Mouse (Mus musculus) forebrain, embryonic 10.5 days (tissue): ENCODE results near the gene Rbfox2. TPM values are rescaled to one million over a fixed set of nuclear protein-coding genes. Genes with fewer than 3 reads are reported as not detected.
"Not testable (repeated sequence)": the region's sequence is repeated elsewhere in the genome, so short reads cannot be mapped to it uniquely, and the experiment has no call there.

ENCODE experiments used
- DNase-seq: peaks from one replicate; pipeline ENCODE4 v3.0.0-alpha.2; 2017; ENCODE audit warnings: low spot score; ENCODE audit errors: extremely low spot score
- H3K27ac ChIP-seq: fragments of 300-500 bp; sonication (generic); 2 replicates; pipeline ENCODE4 v1.5.1; 2016; ENCODE audit warnings: mild to moderate bottlenecking
- H3K27me3 ChIP-seq: fragments of 300-500 bp; sonication (generic); 2 replicates; pipeline ENCODE4 v1.6.1; 2016; ENCODE audit warnings: mild to moderate bottlenecking; ENCODE audit not compliant: poor library complexity, severe bottlenecking
- H3K36me3 ChIP-seq: fragments of 300-500 bp; sonication (generic); replicated peaks from 2 replicates; pipeline ENCODE4 v1.6.1; 2016; ENCODE audit warnings: mild to moderate bottlenecking, moderate library complexity
- H3K4me1 ChIP-seq: fragments of 300-500 bp; sonication (generic); 2 replicates; pipeline ENCODE4 v1.6.1; 2016
- H3K4me3 ChIP-seq: fragments of 300-500 bp; sonication (generic); 2 replicates; pipeline ENCODE4 v1.5.1; 2016; ENCODE audit warnings: mild to moderate bottlenecking, moderate library complexity
- H3K9me3 ChIP-seq: fragments of 300-500 bp; sonication (generic); 2 replicates; pipeline ENCODE4 v1.6.1; 2016; ENCODE audit warnings: mild to moderate bottlenecking, moderate library complexity
- WGBS: fragments of 180-500 bp; shearing (Covaris S2); methylation state at CpG from one replicate; pipeline ENCODE4 v1.1.7; 2016; 5-methylcytosine and 5-hydroxymethylcytosine counted together
- polyA plus RNA-seq: library from polyadenylated mRNA; unstranded; fragments of >200 nt; fragmentation: Nextera tagmentation; extraction: Ambion mirVana; gene quantifications from 2 replicates; pipeline ENCODE4 v1.2.1, GENCODE M21; 2016

The Rbfox2 gene
- polyA plus RNA-seq, 1 experiment from 2014 or later: 39.0 TPM

GRCm38 (mm10) chr15:77342005-77342404, 35.2 kb upstream of the Rbfox2 start:
- Histone ChIP-seq H3K27ac (peak overlapping the region; percentile 63; the same call in 1 of the 2 replicates), H3K36me3 (no peaks in the 10 kb centered on the region), H3K9me3 (no peaks in the 10 kb centered on the region), H3K4me3 (no peak overlapping the region), H3K27me3 (peaks cover 22% of the 10 kb centered on the region), H3K4me1 (peaks cover 46% of the 10 kb centered on the region)
- no peak for DNase-seq
- WGBS: 93% methylated on average over 6 of the region's 6 CpGs

GRCm38 (mm10) chr15:77340581-77340980, 33.8 kb upstream of the Rbfox2 start:
- peaks cover 22% of the 10 kb centered on the region for H3K27me3 ChIP-seq
- no peak overlapping the region for H3K4me3 ChIP-seq
- H3K4me1 ChIP-seq: peaks cover 60% of the 10 kb centered on the region
- no peak for DNase-seq
- no peaks in the 10 kb centered on the region for H3K9me3 ChIP-seq
- no peaks in the 10 kb centered on the region for H3K36me3 ChIP-seq
- H3K27ac ChIP-seq: no peak overlapping the region

- peaks cover 48% of the 10 kb centered on the region for H3K4me1 ChIP-seq
- 60% methylated on average over 8 of the region's 8 CpGs for WGBS
- DNase-seq: no peak
- no peaks in the 10 kb centered on the region for H3K36me3 ChIP-seq
- H3K27ac ChIP-seq: no peak overlapping the region
- H3K9me3 ChIP-seq: no peaks in the 10 kb centered on the region
- no peak overlapping the region for H3K4me3 ChIP-seq
- H3K27me3 ChIP-seq: peaks cover 18% of the 10 kb centered on the region
Observed at GRCm38 (mm10) chr15:77338924-77339429, 32.2 kb upstream of the Rbfox2 start.

- Histone ChIP-seq H3K36me3 (no peaks in the 10 kb centered on the region), H3K27ac (peak overlapping the region; percentile 60), H3K9me3 (no peaks in the 10 kb centered on the region), H3K4me3 (no peak overlapping the region), H3K4me1 (peaks cover 43% of the 10 kb centered on the region), H3K27me3 (peaks cover 13% of the 10 kb centered on the region)
- 80% methylated on average over 7 of the region's 7 CpGs for WGBS
- no peak for DNase-seq
Observed at GRCm38 (mm10) chr15:77338451-77338850, 31.6 kb upstream of the Rbfox2 start.

DNA sequence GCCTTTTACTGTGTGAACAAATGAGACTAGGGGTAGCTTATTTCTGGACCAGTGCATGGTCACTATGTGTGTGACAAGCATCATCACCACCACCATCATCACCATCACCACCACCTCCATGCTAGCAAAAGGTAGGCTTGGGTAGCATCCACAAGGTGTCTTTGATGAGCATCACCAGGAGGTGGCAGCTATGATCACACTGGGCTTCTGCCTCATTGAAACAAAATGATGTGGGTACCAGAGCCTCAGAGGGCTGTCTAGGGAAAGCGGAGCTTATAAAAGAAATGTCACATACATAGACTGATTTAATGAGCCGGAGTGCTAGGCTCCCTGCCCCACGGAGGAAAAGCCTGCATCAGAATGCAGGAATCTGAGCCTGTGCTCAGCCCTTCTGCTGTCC, 31.1 kb upstream of the Rbfox2 start:
- Histone ChIP-seq H3K36me3 (no peaks in the 10 kb centered on the region), H3K4me1 (peaks cover 37% of the 10 kb centered on the region), H3K4me3 (no peak overlapping the region), H3K27ac (peak overlapping the region; percentile 60), H3K9me3 (no peaks in the 10 kb centered on the region), H3K27me3 (peaks cover 11% of the 10 kb centered on the region)
- 82% methylated on average over 3 of the region's 3 CpGs for WGBS
- DNase-seq: no peak

DNA sequence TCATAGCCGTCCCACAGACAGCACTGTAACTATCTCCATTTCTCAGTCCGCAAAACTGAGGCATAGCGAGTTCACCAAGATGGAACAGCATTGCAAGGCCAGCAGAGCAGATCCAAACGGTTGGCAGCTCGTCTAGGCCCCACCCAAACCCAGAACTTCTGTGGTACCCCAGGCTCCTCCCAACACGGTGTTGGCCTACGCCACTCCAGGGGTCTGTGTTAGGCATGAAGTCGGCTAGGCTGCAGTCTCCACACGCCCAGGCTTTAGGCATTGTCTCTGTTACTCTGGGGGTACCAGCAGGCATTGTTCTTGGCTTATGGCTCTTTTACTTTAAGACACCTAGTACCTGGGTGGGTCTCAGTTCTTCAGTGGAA, 30.2 kb upstream of the Rbfox2 start:
- Histone ChIP-seq H3K27me3 (peaks cover under 1% of the 10 kb centered on the region; the same call in 1 of the 2 replicates), H3K27ac (peak overlapping the region; percentile 84), H3K9me3 (no peaks in the 10 kb centered on the region), H3K4me1 (peaks cover 28% of the 10 kb centered on the region), H3K36me3 (no peaks in the 10 kb centered on the region), H3K4me3 (peak overlapping the region; percentile 49)
- DNase-seq: no peak
- 41% methylated on average over 9 of the region's 9 CpGs for WGBS

GRCm38 (mm10) chr15:77336287-77336967, 29.6 kb upstream of the Rbfox2 start:
- Histone ChIP-seq H3K36me3 (no peaks in the 10 kb centered on the region), H3K9me3 (no peaks in the 10 kb centered on the region), H3K4me3 (peak overlapping the region; percentile 49), H3K27ac (peak overlapping the region; percentile 84), H3K27me3 (no peaks in the 10 kb centered on the region), H3K4me1 (peaks cover 28% of the 10 kb centered on the region)
- WGBS: 2% methylated on average over 32 of the region's 32 CpGs
- DNase-seq: peak; percentile 88

DNA sequence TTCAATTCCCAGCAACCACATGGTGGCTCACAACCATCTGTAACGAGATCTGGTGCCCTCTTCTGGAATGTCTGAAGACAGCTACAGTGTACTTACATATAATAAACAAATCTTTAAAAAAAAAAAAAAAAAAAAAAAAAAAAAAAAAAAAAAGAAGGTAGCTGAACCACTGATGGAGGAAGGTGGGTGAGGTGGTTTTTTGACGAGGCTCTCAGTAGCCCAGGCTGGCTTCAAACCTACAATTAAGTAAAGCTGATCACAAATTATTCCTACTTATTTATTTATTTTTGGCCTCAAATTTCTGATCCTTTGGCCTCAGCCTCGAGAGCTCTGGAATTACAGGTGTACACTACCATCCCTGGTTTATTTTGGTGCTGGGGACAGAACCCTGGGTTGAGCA, 28.4 kb upstream of the Rbfox2 start:
- H3K27me3 ChIP-seq, H3K9me3 ChIP-seq, H3K4me3 ChIP-seq, H3K27ac ChIP-seq, H3K36me3 ChIP-seq, DNase-seq: not testable (repeated sequence)
- peaks cover 41% of the 10 kb centered on the region for H3K4me1 ChIP-seq
- WGBS: 90% methylated on average over 3 of the region's 3 CpGs

DNA sequence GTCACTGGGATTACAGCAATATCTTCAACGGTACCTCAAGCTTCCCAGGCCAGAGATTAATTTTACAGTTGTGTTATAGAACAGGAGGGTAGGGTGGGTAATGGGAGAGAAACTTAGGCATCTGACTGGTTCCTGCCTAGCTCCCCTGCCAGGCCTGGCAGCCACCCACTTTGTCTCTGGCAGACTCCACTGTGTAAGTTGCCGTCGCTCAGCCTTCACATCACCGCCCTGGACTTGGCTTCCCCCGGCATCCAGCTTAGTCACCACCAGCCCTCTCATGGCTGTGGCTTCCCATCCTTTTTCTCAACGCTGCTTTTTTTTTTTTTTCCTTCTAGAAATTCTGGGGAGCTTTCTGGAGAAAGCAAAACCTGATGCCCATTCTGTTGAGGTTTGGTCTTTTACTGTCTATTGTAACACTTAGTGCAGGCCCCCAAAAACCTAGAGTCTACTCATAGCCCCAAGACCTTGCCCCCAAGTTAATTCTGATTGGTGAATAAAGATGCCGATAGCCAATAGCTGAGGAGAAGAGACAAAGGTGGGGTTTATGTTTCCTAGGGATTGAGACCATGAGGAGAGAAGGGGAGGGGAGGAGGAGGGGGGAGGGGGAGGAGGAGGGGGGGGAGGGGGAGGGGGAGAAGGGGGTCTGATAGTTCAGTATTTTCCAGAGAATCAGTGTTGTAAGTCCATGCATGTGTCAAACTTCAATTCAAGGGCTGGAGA, 25.6 kb upstream of the Rbfox2 start:
- Histone ChIP-seq H3K4me1 (peaks cover 32% of the 10 kb centered on the region), H3K27me3 (no peaks in the 10 kb centered on the region), H3K36me3 (no peaks in the 10 kb centered on the region), H3K4me3 (no peak overlapping the region), H3K9me3 (no peaks in the 10 kb centered on the region), H3K27ac (no peak overlapping the region)
- no peak for DNase-seq
- WGBS: 80% methylated on average over 7 of the region's 7 CpGs

DNA sequence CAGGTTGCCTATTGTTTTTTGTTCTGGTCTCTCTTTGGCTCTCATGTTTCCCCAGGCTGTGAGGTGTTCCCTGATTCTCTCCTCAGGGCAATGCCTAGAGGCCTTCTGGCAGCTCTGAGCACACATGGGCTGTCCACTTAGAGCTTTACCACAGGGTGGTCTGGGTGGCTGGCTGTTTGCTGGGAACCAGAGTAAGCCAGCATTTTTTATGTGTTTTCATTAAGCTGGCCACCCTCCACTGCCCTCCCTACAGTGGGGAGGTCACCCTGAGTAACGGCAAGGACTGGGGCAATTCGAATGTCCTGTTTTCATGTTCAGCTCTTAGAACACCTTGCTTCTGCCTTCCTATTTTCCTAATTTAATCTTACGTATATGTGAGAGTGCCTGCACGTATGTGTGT, 24.6 kb upstream of the Rbfox2 start:
- H3K4me3 ChIP-seq: no peak overlapping the region
- H3K9me3 ChIP-seq: no peaks in the 10 kb centered on the region
- DNase-seq: no peak
- H3K27me3 ChIP-seq: no peaks in the 10 kb centered on the region
- no peaks in the 10 kb centered on the region for H3K36me3 ChIP-seq
- H3K4me1 ChIP-seq: peaks cover 22% of the 10 kb centered on the region
- H3K27ac ChIP-seq: no peak overlapping the region
- WGBS: 86% methylated on average over 4 of the region's 4 CpGs

DNA sequence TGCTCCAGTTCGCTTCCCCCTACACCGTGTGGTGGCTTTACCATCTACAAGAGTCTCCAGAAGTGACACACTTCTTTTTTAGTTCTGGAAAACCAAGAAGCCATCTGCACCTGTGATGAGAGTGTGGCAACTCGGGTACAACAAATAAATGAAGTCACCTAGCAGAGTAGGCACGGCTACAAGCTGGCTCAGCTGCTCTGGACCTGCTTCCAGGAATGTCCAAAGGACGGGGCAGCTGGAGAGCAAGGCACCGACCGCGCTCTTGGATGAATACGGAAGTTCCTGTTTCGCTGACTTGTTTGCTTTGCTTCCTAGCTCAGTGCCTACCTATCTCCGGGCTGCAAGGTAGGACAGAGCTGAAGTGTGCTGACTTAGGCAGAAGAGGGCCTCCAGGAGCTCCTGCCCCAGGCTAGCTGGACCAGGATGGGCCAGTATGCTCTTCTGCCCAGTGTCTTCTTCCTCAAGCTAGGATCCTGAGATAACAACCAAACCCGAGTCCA, 22.9 kb upstream of the Rbfox2 start:
- Histone ChIP-seq H3K4me3 (no peak overlapping the region), H3K27ac (no peak overlapping the region), H3K4me1 (peaks cover 13% of the 10 kb centered on the region), H3K9me3 (no peaks in the 10 kb centered on the region), H3K27me3 (no peaks in the 10 kb centered on the region), H3K36me3 (no peaks in the 10 kb centered on the region)
- DNase-seq: no peak
- 84% methylated on average over 12 of the region's 12 CpGs for WGBS

GRCm38 (mm10) chr15:77326361-77326760, 19.6 kb upstream of the Rbfox2 start:
- Histone ChIP-seq H3K27me3 (no peaks in the 10 kb centered on the region), H3K9me3 (no peaks in the 10 kb centered on the region), H3K27ac (no peak overlapping the region), H3K4me1 (peaks cover 12% of the 10 kb centered on the region), H3K36me3 (no peaks in the 10 kb centered on the region), H3K4me3 (no peak overlapping the region)
- no peak for DNase-seq
- 94% methylated on average over 4 of the region's 4 CpGs for WGBS

GRCm38 (mm10) chr15:77324426-77324825, 17.6 kb upstream of the Rbfox2 start:
- no peak overlapping the region for H3K27ac ChIP-seq
- H3K4me1 ChIP-seq: no peaks in the 10 kb centered on the region
- H3K4me3 ChIP-seq: no peak overlapping the region
- H3K27me3 ChIP-seq: no peaks in the 10 kb centered on the region
- no peaks in the 10 kb centered on the region for H3K36me3 ChIP-seq
- WGBS: 92% methylated on average over 11 of the region's 11 CpGs
- H3K9me3 ChIP-seq: no peaks in the 10 kb centered on the region
- no peak for DNase-seq
